In genomic region chr14:73375445-73375844, GRCm38 (mm10) we compare ENCODE assay signal across 22 mouse cellular contexts. TPM values are rescaled to one million over a fixed set of nuclear protein-coding genes. Genes with fewer than 3 reads are reported as not detected.
DNase-seq lines count a peak whose midpoint lies in the region; ATAC-seq and TF ChIP-seq lines count a peak whose summit lies in the region.
"Had no signal": no experiment of that assay in that cellular context is flagged by ENCODE, and none has a peak within 500 bp of the region (broad histone marks: within the 10 kb centered on the region; RNA-seq: fewer than 3 reads in every experiment).

No protein-coding gene starts in this region.

- H3K27ac ChIP-seq in intestine, embryonic 16.5 days (ENCODE audit: low read length): peak overlapping the region; percentile 26
- no peak overlapping the region; the same call in 1 of the 2 replicates for H3K27ac ChIP-seq in intestine, embryonic 15.5 days
- H3K27ac ChIP-seq in neural tube, embryonic 13.5 days (replicated peaks): 0 out of 2 replicates have a peak overlapping the region, but pooled peaks have one; percentile 23
- H3K27ac ChIP-seq in liver, postnatal 0 days (ENCODE audit: low read depth): peak overlapping the region; percentile 55
- H3K27ac ChIP-seq: embryonic facial prominence, embryonic 12.5 days; hindbrain, postnatal 0 days; limb, embryonic 15.5 days; macrophage; midbrain, embryonic 15.5 days had no signal

- no peak for ATAC-seq in intestine, embryonic 16.5 days
- no peak for ATAC-seq in intestine, embryonic 15.5 days
- no peak for ATAC-seq in neural tube, embryonic 13.5 days (ENCODE audit: low read depth)
- no peak; the same call in 1 of the 2 replicates for ATAC-seq in liver, postnatal 0 days
- ATAC-seq: hindbrain, postnatal 0 days; lung, postnatal 0 days; midbrain, embryonic 15.5 days had no signal

- no peaks in the 10 kb centered on the region for H3K9me3 ChIP-seq in intestine, embryonic 16.5 days (ENCODE audit: control insufficient read depth, low read length)
- H3K9me3 ChIP-seq in intestine, embryonic 15.5 days: no peaks in the 10 kb centered on the region
- no peaks in the 10 kb centered on the region for H3K9me3 ChIP-seq in neural tube, embryonic 13.5 days
- no peaks in the 10 kb centered on the region for H3K9me3 ChIP-seq in liver, postnatal 0 days (ENCODE audit: low read length)
- H3K9me3 ChIP-seq: embryonic facial prominence, embryonic 12.5 days; heart, embryonic 12.5 days; limb, embryonic 15.5 days; midbrain, embryonic 15.5 days had no signal

- TF ChIP-seq EP300 in liver, postnatal 0 days (IDR thresholded peaks at IDR 0.05; ENCODE audit: low read depth): no peak

- no peak overlapping the region for H3K4me3 ChIP-seq in intestine, embryonic 16.5 days (ENCODE audit: low read length)
- H3K4me3 ChIP-seq in intestine, embryonic 15.5 days (replicated peaks): no peak overlapping the region
- no peak overlapping the region for H3K4me3 ChIP-seq in neural tube, embryonic 13.5 days
- no peak overlapping the region for H3K4me3 ChIP-seq in liver, postnatal 0 days (ENCODE audit: low read depth, low read length)
- H3K4me3 ChIP-seq: embryonic facial prominence, embryonic 12.5 days; heart, embryonic 12.5 days; limb, embryonic 15.5 days; midbrain, embryonic 15.5 days had no signal

- WGBS in intestine, embryonic 16.5 days: 90% methylated on average over 8 of the region's 8 CpGs
- WGBS in intestine, embryonic 15.5 days: 90% methylated on average over 8 of the region's 8 CpGs
- WGBS in neural tube, embryonic 13.5 days: 92% methylated on average over 8 of the region's 8 CpGs
- 80% methylated on average over 8 of the region's 8 CpGs for WGBS in liver, postnatal 0 days (ENCODE audit: insufficient replicate concordance)

- DNase-seq in neural tube, embryonic 10.5 days (ENCODE audit: extremely low spot score, low spot score): no peak
- no peak for DNase-seq in liver, postnatal 0 days
- DNase-seq in embryo, embryonic 11 days: no peak
- DNase-seq in retina, embryonic 14.5 days (ENCODE audit: low spot score): no peak
- DNase-seq: adrenal gland, adult 2 months; B cell, adult 2 months; cerebellum, adult 11-12 months; cerebellum, postnatal 10 days; heart, postnatal 10 days; kidney, adult 18-20 months; kidney, postnatal 25 days; left cerebral cortex, postnatal 4 days had no signal

- H3K27me3 ChIP-seq in intestine, embryonic 16.5 days (replicated peaks; ENCODE audit: control insufficient read depth, insufficient read depth, low read length): no peaks in the 10 kb centered on the region
- H3K27me3 ChIP-seq in intestine, embryonic 15.5 days (replicated peaks): no peaks in the 10 kb centered on the region
- no peaks in the 10 kb centered on the region for H3K27me3 ChIP-seq in neural tube, embryonic 13.5 days
- H3K27me3 ChIP-seq in liver, postnatal 0 days (ENCODE audit: insufficient read depth, low read length): no peaks in the 10 kb centered on the region
- H3K27me3 ChIP-seq: embryonic facial prominence, embryonic 12.5 days; heart, embryonic 12.5 days; limb, embryonic 15.5 days; midbrain, embryonic 15.5 days had no signal

- no peak overlapping the region for H3K9ac ChIP-seq in intestine, embryonic 16.5 days (ENCODE audit: low read depth, low read length)
- no peak overlapping the region for H3K9ac ChIP-seq in intestine, embryonic 15.5 days
- no peak overlapping the region for H3K9ac ChIP-seq in neural tube, embryonic 13.5 days
- H3K9ac ChIP-seq in liver, postnatal 0 days (replicated peaks): no peak overlapping the region
- H3K9ac ChIP-seq: embryonic facial prominence, embryonic 12.5 days; heart, embryonic 12.5 days; limb, embryonic 15.5 days; midbrain, embryonic 15.5 days had no signal

- TF ChIP-seq CTCF in liver, postnatal 0 days (IDR thresholded peaks at IDR 0.05; ENCODE audit: low read depth): no peak

- H3K36me3 ChIP-seq in intestine, embryonic 16.5 days (ENCODE audit: control insufficient read depth, insufficient read depth, low read length): peaks cover 7% of the 10 kb centered on the region; the same call in 1 of the 2 replicates
- H3K36me3 ChIP-seq in intestine, embryonic 15.5 days: peaks cover 10% of the 10 kb centered on the region; the same call in 1 of the 2 replicates
- H3K36me3 ChIP-seq in neural tube, embryonic 13.5 days: peaks cover 25% of the 10 kb centered on the region
- H3K36me3 ChIP-seq in liver, postnatal 0 days (replicated peaks; ENCODE audit: insufficient read depth, low read length): peaks cover 59% of the 10 kb centered on the region

- no peak overlapping the region for H3K4me2 ChIP-seq in intestine, embryonic 16.5 days (ENCODE audit: low read depth, low read length)
- no peak overlapping the region for H3K4me2 ChIP-seq in intestine, embryonic 15.5 days (replicated peaks)
- H3K4me2 ChIP-seq in neural tube, embryonic 13.5 days: no peak overlapping the region
- peak overlapping the region; percentile 45 for H3K4me2 ChIP-seq in liver, postnatal 0 days (ENCODE audit: low read depth, low read length)
- H3K4me2 ChIP-seq: embryonic facial prominence, embryonic 12.5 days; heart, embryonic 12.5 days; limb, embryonic 15.5 days; midbrain, embryonic 15.5 days had no signal

- H3K4me1 ChIP-seq in intestine, embryonic 16.5 days (ENCODE audit: control insufficient read depth, insufficient read depth, low read length): peaks cover 41% of the 10 kb centered on the region
- H3K4me1 ChIP-seq in intestine, embryonic 15.5 days (replicated peaks): peaks cover 22% of the 10 kb centered on the region
- H3K4me1 ChIP-seq in neural tube, embryonic 13.5 days (replicated peaks): peaks cover 33% of the 10 kb centered on the region
- peaks cover 19% of the 10 kb centered on the region for H3K4me1 ChIP-seq in liver, postnatal 0 days (ENCODE audit: insufficient read depth)

RNA-seq across cellular contexts. Expression of gene Itm2b, which starts 9.6 kb away (rescaled TPM):
- 702 and 717 TPM in 2 replicates for polyA plus RNA-seq in intestine, embryonic 16.5 days (2015; fragmentation: Nextera tagmentation; extraction: Ambion mirVana)
- 668 and 678 TPM in 2 replicates for polyA plus RNA-seq in intestine, embryonic 15.5 days (2015; fragmentation: Nextera tagmentation; extraction: Ambion mirVana)
- 781 and 803 TPM in 2 replicates for polyA plus RNA-seq in neural tube, embryonic 13.5 days (2015; fragmentation: Nextera tagmentation; extraction: Ambion mirVana)
- polyA plus RNA-seq in liver, postnatal 0 days (2015; fragmentation: Nextera tagmentation; extraction: Ambion mirVana): 961 and 1,004 TPM in 2 replicates

RNA-seq across cellular contexts. Expression of gene Rb1, which starts 49.8 kb away (rescaled TPM):
- polyA plus RNA-seq in intestine, embryonic 16.5 days (2015; fragmentation: Nextera tagmentation; extraction: Ambion mirVana): 13.0 and 14.9 TPM in 2 replicates
- polyA plus RNA-seq in intestine, embryonic 15.5 days (2015; fragmentation: Nextera tagmentation; extraction: Ambion mirVana): 18.4 and 24.8 TPM in 2 replicates
- 22.7 and 25.4 TPM in 2 replicates for polyA plus RNA-seq in neural tube, embryonic 13.5 days (2015; fragmentation: Nextera tagmentation; extraction: Ambion mirVana)
- 15.5 and 23.6 TPM in 2 replicates for polyA plus RNA-seq in liver, postnatal 0 days (2015; fragmentation: Nextera tagmentation; extraction: Ambion mirVana)
